Mouse (Mus musculus): ENCODE measurements at regions not wholly inside any gene's neighbourhood (a gene's known extent, or its start where the extent isn't known, plus 50 kb on each side); places are given as distances from the start of the nearest gene placed in this dataset.

DNA sequence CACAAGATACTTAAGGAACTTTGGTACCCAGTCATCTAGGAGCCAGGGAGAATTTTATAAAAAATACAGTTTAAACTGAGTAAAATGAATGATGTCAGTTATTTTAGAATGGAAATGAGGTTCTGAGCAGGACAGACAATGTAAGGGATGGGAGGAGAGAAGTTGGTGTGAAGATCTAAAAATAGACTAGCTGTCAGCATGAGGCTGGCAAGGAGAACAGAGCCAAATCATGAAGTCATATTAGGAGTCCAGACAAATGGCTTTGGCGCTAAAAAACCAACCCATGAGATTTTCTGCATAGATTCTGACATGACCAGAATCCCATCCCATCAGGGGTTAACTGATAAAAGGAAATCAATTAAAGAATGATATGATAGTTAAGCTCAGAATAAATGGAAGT lies 65.5 kb upstream of the Itprid2 start:
- TF ChIP-seq POLR2A (IDR thresholded peaks at IDR 0.05; ENCODE audit: low read depth, low read length), result no peak
- TF ChIP-seq CTCF (IDR thresholded peaks at IDR 0.05; ENCODE audit: extremely low read depth, insufficient read length, insufficient replicate concordance, low read depth, low read length), result no peak
